Mouse (Mus musculus) brain, embryonic 14.5 days (tissue): ENCODE data around the gene Col23a1.

ENCODE experiments used
- CTCF ChIP-seq: fragments of 200-500 bp; IDR thresholded peaks from 2 replicates; pipeline ENCODE4 v1.5.1; 2012; ENCODE audit warnings: inconsistent platforms, mild to moderate bottlenecking, moderate library complexity, borderline replicate concordance; ENCODE audit not compliant: insufficient read depth, insufficient read length; ENCODE audit errors: extremely low read depth
- POLR2A ChIP-seq: fragments of 200-500 bp; IDR thresholded peaks from 2 replicates; pipeline ENCODE4 v1.6.1; 2012; ENCODE audit warnings: mild to moderate bottlenecking, inconsistent platforms, borderline replicate concordance; ENCODE audit not compliant: poor library complexity, insufficient read depth, insufficient read length, severe bottlenecking; ENCODE audit errors: extremely low read depth

- TF ChIP-seq POLR2A (no peak), CTCF (no peak)
Measured at GRCm38 (mm10) chr11:51388892-51389340, 99.2 kb downstream of the Col23a1 start.
